Comparison of ENCODE assay signal across 18 mouse cellular contexts in genomic region chr17:48519046-48519445, GRCm38 (mm10).
A peak's percentile ranks its signal among the peaks of the same experiment; 100 is the strongest.
DNase-seq lines count a peak whose midpoint lies in the region; ATAC-seq lines count a peak whose summit lies in the region.
"Had no signal": no experiment of that assay in that cellular context is flagged by ENCODE, and none has a peak within 500 bp of the region (broad histone marks: within the 10 kb centered on the region; RNA-seq: fewer than 3 reads in every experiment).

No protein-coding gene starts in this region.

- 0 out of 2 replicates have a peak, but pooled peaks have one; percentile 37 for ATAC-seq in cerebellum, adult (ENCODE audit: insufficient number of reproducible peaks, low FRiP score, low TSS enrichment)
- ATAC-seq: forebrain, embryonic 15.5 days; hindbrain, embryonic 16.5 days; inflammation-experienced regulatory T-cells, adult 6 months; intestine, embryonic 16.5 days had no signal

- DNase-seq in cerebellum, adult 11 months = no peak
- peak; percentile 37 for DNase-seq in cerebellum, adult 9-11 months
- DNase-seq in cerebellum, postnatal 4 days (ENCODE audit: low spot score in 2 of 2) = no peak
- peak; percentile 38 for DNase-seq in R1 (ENCODE audit: low read depth, low spot score)
- no peak for DNase-seq in urinary bladder, adult 18-20 months (ENCODE audit: low spot score in 2 of 2)
- DNase-seq: adrenal gland, postnatal 10 days; adrenal gland, postnatal 36 days; cerebellum, adult 8-10 months; gastrocnemius, postnatal 10 days; gastrocnemius, postnatal 36 days; heart, postnatal 36 days; kidney, adult 18-20 months; kidney, adult 9 months had no signal

Comparison
In these comparisons a context has a peak if more than half of its experiments do, and no peak if none do; other contexts are left out.
1. DNase-seq: peak in cerebellum, adult 9-11 months (single experiment) and R1 (single experiment); none in cerebellum, adult 11 months (single experiment), cerebellum, postnatal 4 days (0 of 2) and urinary bladder, adult 18-20 months (0 of 2).